10 mouse cellular contexts compared by ENCODE assay signal in genomic region chr16:14311371-14311770, GRCm38 (mm10). TPM values are rescaled to one million over a fixed set of nuclear protein-coding genes. Genes with fewer than 3 reads are reported as not detected.
DNase-seq lines count a peak whose midpoint lies in the region; ATAC-seq lines count a peak whose summit lies in the region.
"Had no signal": no experiment of that assay in that cellular context is flagged by ENCODE, and none has a peak within 500 bp of the region (broad histone marks: within the 10 kb centered on the region; RNA-seq: fewer than 3 reads in every experiment).

No protein-coding gene starts in this region.

- H3K36me3 ChIP-seq in limb, embryonic 10.5 days = peaks cover 79% of the 10 kb centered on the region

- intact Hi-C loops in left cerebral cortex, postnatal 25 days (cut with DNase I) = loop anchor here (5.0 to 10.0 kb wide), 2 partner anchors 181 to 407 kb away; partner anchors contain the start of genes Mpv17l and Pdxdc1

- H3K9me3 ChIP-seq in limb, embryonic 10.5 days (replicated peaks) = no peaks in the 10 kb centered on the region
- H3K9me3 ChIP-seq: embryonic facial prominence, embryonic 12.5 days; limb, embryonic 15.5 days had no signal

- 55% methylated on average over 6 of the region's 6 CpGs for WGBS in limb, embryonic 10.5 days

- H3K4me3 ChIP-seq in limb, embryonic 10.5 days = no peak overlapping the region
- H3K4me3 ChIP-seq: embryonic facial prominence, embryonic 12.5 days; limb, embryonic 15.5 days had no signal

- no peak for ATAC-seq in frontal cortex, adult (ENCODE audit: low TSS enrichment)

- DNase-seq in heart, adult 11 months = peak; percentile 80
- DNase-seq in heart, adult 9 months (ENCODE audit: low spot score in 2 of 2) = no peak
- peak; percentile 71 for DNase-seq in A20 (ENCODE audit: low read depth, low spot score)
- peak; percentile 84 for DNase-seq in ZHBTc4 (ENCODE audit: low read depth, low spot score)
- DNase-seq in limb, embryonic 10.5 days (ENCODE audit: low spot score) = peak; percentile 47
- DNase-seq in spleen, postnatal 4 days (ENCODE audit: low spot score in 2 of 2) = peak; percentile 49 to 71
- no peak for DNase-seq in left cerebral cortex, postnatal 25 days (ENCODE audit: low spot score in 2 of 2)

- no peak overlapping the region for H3K27ac ChIP-seq in limb, embryonic 10.5 days
- H3K27ac ChIP-seq: embryonic facial prominence, embryonic 12.5 days; limb, embryonic 15.5 days had no signal

- H3K27me3 ChIP-seq in limb, embryonic 10.5 days (ENCODE audit: low read depth, poor library complexity, severe bottlenecking) = no peaks in the 10 kb centered on the region
- H3K27me3 ChIP-seq: embryonic facial prominence, embryonic 12.5 days; limb, embryonic 15.5 days had no signal

- peaks cover 8% of the 10 kb centered on the region for H3K4me1 ChIP-seq in limb, embryonic 10.5 days

RNA-seq across cellular contexts. Expression of gene Fopnl, which starts 5.8 kb away (rescaled TPM):
- 138 and 166 TPM in 2 replicates for polyA plus RNA-seq in limb, embryonic 10.5 days (2016; fragmentation: Nextera tagmentation; extraction: Ambion mirVana)
- 10 to 100 TPM; 49.1 to 52.6 TPM for total RNA-seq in left cerebral cortex, postnatal 25 days (2021)

RNA-seq across cellular contexts. Expression of gene Myh11, which starts 20.2 kb away (rescaled TPM):
- polyA plus RNA-seq in limb, embryonic 10.5 days (2016; fragmentation: Nextera tagmentation; extraction: Ambion mirVana) = 0.03 and 0.09 TPM in 2 replicates
- total RNA-seq in left cerebral cortex, postnatal 25 days (2021) = 1 to 10 TPM; 3.6 to 4.4 TPM

RNA-seq across cellular contexts. Expression of gene Abcc1, which starts 50.0 kb away (rescaled TPM):
- 10.9 and 12.3 TPM in 2 replicates for polyA plus RNA-seq in limb, embryonic 10.5 days (2016; fragmentation: Nextera tagmentation; extraction: Ambion mirVana)
- total RNA-seq in left cerebral cortex, postnatal 25 days (2021) = 10 to 100 TPM; 16.7 to 17.6 TPM

Comparison
In these comparisons a context has a peak if more than half of its experiments do, and no peak if none do; other contexts are left out.
1. DNase-seq: peak in heart, adult 11 months (single experiment), A20 (single experiment), ZHBTc4 (single experiment), limb, embryonic 10.5 days (single experiment) and spleen, postnatal 4 days (2 of 2); none in heart, adult 9 months (0 of 2) and left cerebral cortex, postnatal 25 days (0 of 2).